Mouse (Mus musculus) G1E (cell line): ENCODE results near the gene Cd6. TPM values are rescaled to one million over a fixed set of nuclear protein-coding genes. Genes with fewer than 3 reads are reported as not detected.

Experiments used
- ATAC-seq: 2 replicates; pipeline ENCODE4 v1.8.0; 2016; ENCODE audit warnings: mild to moderate bottlenecking; ENCODE audit not compliant: insufficient number of reproducible peaks, poor library complexity, low FRiP score, severe bottlenecking; ENCODE audit errors: extremely low read depth
- DNase-seq: peaks from one replicate; pipeline ENCODE4 v3.0.0; 2012; ENCODE audit warnings: low spot score
- H3K27me3 ChIP-seq: 2 replicates; pipeline ENCODE4 v1.6.1; 2012; ENCODE audit warnings: mild to moderate bottlenecking, low read length, inconsistent platforms; ENCODE audit not compliant: insufficient read depth
- H3K36me3 ChIP-seq: replicated peaks from 2 replicates; pipeline ENCODE3; 2012; ENCODE audit warnings: mild to moderate bottlenecking, inconsistent platforms
- H3K4me1 ChIP-seq: 2 replicates; pipeline ENCODE4 v1.6.1; 2012; ENCODE audit warnings: low read depth, low read length, inconsistent platforms, mixed read lengths; ENCODE audit not compliant: insufficient read depth
- H3K4me3 ChIP-seq: 2 replicates; pipeline ENCODE4 v1.5.1; 2012; ENCODE audit warnings: low read depth, mild to moderate bottlenecking, inconsistent platforms, low read length, moderate library complexity, mixed read lengths
- H3K9me3 ChIP-seq: replicated peaks from 2 replicates; pipeline ENCODE4 v1.6.1; 2012; ENCODE audit warnings: inconsistent platforms
- CTCF ChIP-seq: IDR thresholded peaks from 2 replicates; pipeline ENCODE4 v1.5.1; 2012; ENCODE audit warnings: low read depth, low read length, inconsistent platforms, mixed read lengths
- GATA1 ChIP-seq: IDR thresholded peaks from 2 replicates; pipeline ENCODE4 v1.6.1; 2012; ENCODE audit warnings: borderline replicate concordance, low read length, inconsistent platforms, mixed read lengths
- GATA2 ChIP-seq: IDR thresholded peaks from 2 replicates; pipeline ENCODE4 v1.6.1; 2012; ENCODE audit warnings: low read depth, low read length, inconsistent platforms, borderline replicate concordance
- POLR2AphosphoS5 ChIP-seq: IDR thresholded peaks from 2 replicates; pipeline ENCODE4 v1.6.1; 2012; ENCODE audit warnings: low read depth, low read length, inconsistent platforms; ENCODE audit not compliant: insufficient replicate concordance
- TAL1 ChIP-seq: conservative IDR thresholded peaks from 2 replicates; pipeline ENCODE4 v1.6.1; 2012; ENCODE audit warnings: low read depth, low read length, inconsistent platforms, mixed read lengths
- polyA plus RNA-seq: library from polyadenylated mRNA; stranded (reverse); fragments of >175 nt; gene quantifications from 2 replicates; pipeline ENCODE4 v1.2.3, GENCODE M21; 2012
- total RNA-seq, 2 experiments: library from RNA; stranded (forward) in 1 of 2; stranded (reverse) in 1 of 2; fragments of 200-1000 nt in 1 of 2; fragments of >200 nt in 1 of 2; fragmentation: Nextera tagmentation in 1 of 2; gene quantifications; 2 replicates each; pipeline ENCODE4 v1.2.3; 2014 to 2017

The Cd6 gene
- total and polyA plus RNA-seq, 3 experiments, result 0.11 TPM; not detected in 2

DNA sequence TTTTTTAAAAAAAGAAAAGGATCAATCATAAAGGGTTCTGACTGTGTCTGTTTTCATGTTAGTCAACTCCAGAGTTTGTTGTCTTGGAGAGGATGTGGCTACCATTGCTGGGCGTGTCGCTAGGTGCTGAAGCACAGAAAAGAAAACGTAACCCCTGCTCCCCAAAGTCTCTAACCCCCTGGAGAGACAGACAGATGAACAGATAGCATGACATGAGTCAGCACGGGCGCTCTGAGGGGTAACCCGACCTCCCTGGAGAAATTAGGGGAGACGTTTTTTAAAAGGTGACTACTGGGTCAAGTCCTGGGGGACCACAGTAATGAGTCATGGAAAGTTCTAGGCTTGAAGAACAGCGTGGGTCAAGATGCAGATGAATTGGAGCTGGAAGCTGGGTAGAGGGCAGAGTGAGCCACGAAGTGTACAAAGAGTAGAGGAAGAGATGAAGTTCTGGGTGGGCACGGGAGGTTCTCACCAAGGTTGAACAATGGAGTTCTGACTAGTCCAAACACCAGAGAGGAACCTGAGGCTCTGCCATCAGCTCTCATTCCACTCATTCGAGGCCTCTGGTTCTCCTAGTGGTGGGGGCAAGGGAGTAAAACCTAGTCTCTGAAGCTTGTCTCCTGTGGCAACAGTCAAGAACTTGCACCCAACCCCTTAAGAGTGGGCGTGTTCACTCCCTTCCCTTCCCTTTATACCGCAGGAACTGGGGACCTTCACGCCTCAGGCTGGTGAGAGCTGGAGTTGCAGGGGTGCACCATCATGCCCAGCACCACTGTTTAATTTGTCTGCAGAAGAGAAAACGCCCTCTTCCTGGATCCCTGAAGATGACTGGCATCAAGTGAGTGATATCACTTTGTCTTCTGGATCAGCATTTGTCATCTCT lies 9.4 kb upstream of the Cd6 start, which contains the start of gene Slc15a3:
Gene Slc15a3 (plus strand): TSS at position 718 of the 883 bp plus-strand sequence.
- no peaks in the 10 kb centered on the region; the same call in 1 of the 2 replicates for H3K4me1 ChIP-seq
- TF ChIP-seq TAL1 (no peak), GATA1 (no peak), GATA2 (no peak), CTCF (no peak), POLR2AphosphoS5 (no peak)
- ATAC-seq (no peak), DNase-seq (no peak)
- no peaks in the 10 kb centered on the region for H3K9me3 ChIP-seq
- H3K4me3 ChIP-seq, result no peak within 1 kb of the TSS
- peaks cover 9% of the 10 kb centered on the region for H3K27me3 ChIP-seq
- no peaks in the 10 kb centered on the region for H3K36me3 ChIP-seq

DNA sequence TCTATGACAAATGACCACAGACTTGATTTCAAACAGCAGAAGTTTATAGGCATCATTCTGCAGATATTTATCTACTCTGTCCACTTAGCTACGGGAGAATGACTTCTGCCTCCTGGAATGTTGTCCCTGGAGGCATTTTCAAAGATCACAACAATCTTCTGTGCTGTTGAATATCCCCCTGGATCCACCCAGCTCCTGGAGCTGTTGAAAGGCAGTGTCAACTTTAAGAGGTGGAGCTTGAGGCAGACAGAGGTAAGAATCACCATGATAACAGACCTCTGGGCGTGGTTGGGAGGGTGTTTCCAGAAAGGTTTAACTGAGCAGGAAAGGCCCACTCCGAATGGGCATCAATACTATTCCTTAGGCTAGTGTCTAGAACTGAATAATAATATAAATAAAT lies 5.8 kb upstream of the Cd6 start:
- Histone ChIP-seq H3K36me3 (no peaks in the 10 kb centered on the region), H3K9me3 (no peaks in the 10 kb centered on the region), H3K4me3 (no peak overlapping the region), H3K4me1 (peaks cover 5% of the 10 kb centered on the region; the same call in 1 of the 2 replicates), H3K27me3 (peaks cover 15% of the 10 kb centered on the region)
- TF ChIP-seq GATA2 (no peak), CTCF (no peak), GATA1 (no peak), TAL1 (no peak), POLR2AphosphoS5 (no peak)
- ATAC-seq (no peak), DNase-seq (no peak)

- DNase-seq (no peak), ATAC-seq (no peak)
- Histone ChIP-seq H3K9me3 (no peaks in the 10 kb centered on the region), H3K36me3 (no peaks in the 10 kb centered on the region), H3K27me3 (peaks cover 15% of the 10 kb centered on the region), H3K4me1 (peaks cover 5% of the 10 kb centered on the region; the same call in 1 of the 2 replicates), H3K4me3 (no peak overlapping the region)
- TF ChIP-seq CTCF, result no peak
- TF ChIP-seq POLR2AphosphoS5, result no peak
- no peak for TF ChIP-seq GATA2
- TF ChIP-seq GATA1, result no peak
- TF ChIP-seq TAL1, result no peak
These were observed 3.8 kb upstream of the Cd6 start for GRCm38 (mm10) chr19:10833611-10834010.

DNA sequence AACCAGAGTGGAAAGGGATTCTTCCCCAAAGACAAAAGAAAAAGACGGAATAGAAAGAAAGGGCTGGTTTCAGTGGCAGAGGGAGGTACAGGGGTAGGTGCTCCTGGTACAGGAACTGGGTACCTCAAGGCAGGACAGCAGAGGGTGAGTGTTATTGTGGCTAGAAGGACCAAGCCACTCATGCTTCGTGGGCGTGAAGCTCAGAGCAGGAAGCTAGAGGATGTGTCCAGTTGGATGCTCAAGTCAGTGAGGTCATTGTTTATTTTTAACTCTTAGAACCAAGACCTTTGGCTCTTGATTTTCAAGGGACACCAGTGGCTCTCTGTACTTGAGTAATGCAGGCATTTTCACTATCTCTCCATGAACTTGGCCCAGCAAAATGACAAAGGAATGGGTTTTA lies 2.2 kb upstream of the Cd6 start:
- ATAC-seq (no peak), DNase-seq (no peak)
- Histone ChIP-seq H3K9me3 (no peaks in the 10 kb centered on the region), H3K36me3 (no peaks in the 10 kb centered on the region), H3K4me3 (no peak overlapping the region), H3K4me1 (peaks cover 5% of the 10 kb centered on the region; the same call in 1 of the 2 replicates), H3K27me3 (peaks cover 15% of the 10 kb centered on the region)
- no peak for TF ChIP-seq TAL1
- TF ChIP-seq POLR2AphosphoS5, result no peak
- no peak for TF ChIP-seq GATA2
- no peak for TF ChIP-seq CTCF
- TF ChIP-seq GATA1, result no peak

DNA sequence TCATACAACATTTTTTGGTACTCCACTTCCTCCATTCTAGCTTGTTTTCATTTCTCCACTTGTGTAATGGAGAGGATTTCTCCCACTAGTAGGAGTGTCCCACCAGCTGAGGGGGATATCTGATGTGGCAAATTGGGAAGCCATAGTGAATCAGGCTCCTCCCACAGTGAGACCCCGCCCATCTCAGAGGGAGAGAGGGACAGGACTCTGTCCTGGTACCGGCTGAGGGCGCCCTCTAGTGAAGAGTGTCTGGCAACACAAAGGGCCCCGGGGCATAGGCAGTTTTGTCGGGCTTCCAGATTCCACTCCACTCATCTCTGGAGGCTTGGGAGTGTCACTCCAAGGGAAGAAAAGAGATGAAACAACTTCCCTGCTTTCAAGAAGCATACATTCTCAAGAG lies 1.6 kb upstream of the Cd6 start:
- no peaks in the 10 kb centered on the region for H3K9me3 ChIP-seq
- no peak overlapping the region for H3K4me3 ChIP-seq
- H3K4me1 ChIP-seq, result peaks cover 5% of the 10 kb centered on the region; the same call in 1 of the 2 replicates
- DNase-seq (peak; percentile 21), ATAC-seq (no peak)
- TF ChIP-seq CTCF (0 out of 2 replicates have a peak, but pooled peaks have one; percentile 16), GATA1 (no peak)
- peaks cover 15% of the 10 kb centered on the region for H3K27me3 ChIP-seq
- H3K36me3 ChIP-seq, result no peaks in the 10 kb centered on the region

GRCm38 (mm10) chr19:10828321-10828720 lies 1.5 kb downstream of the Cd6 start:
- Histone ChIP-seq H3K4me1 (peaks cover 5% of the 10 kb centered on the region; the same call in 1 of the 2 replicates), H3K36me3 (no peaks in the 10 kb centered on the region), H3K4me3 (no peak overlapping the region), H3K27me3 (peaks cover 7% of the 10 kb centered on the region), H3K9me3 (no peaks in the 10 kb centered on the region)
- no peak for DNase-seq
- no peak for ATAC-seq
- TF ChIP-seq GATA1 (no peak), POLR2AphosphoS5 (no peak)
